Mouse (Mus musculus) hindbrain, embryonic 10.5 days (tissue): ENCODE results near the gene Dusp13. TPM values are rescaled to one million over a fixed set of nuclear protein-coding genes. Genes with fewer than 3 reads are reported as not detected.

Experiments used
- DNase-seq: peaks from one replicate; pipeline ENCODE4 v3.0.0-alpha.2; 2017; ENCODE audit warnings: low spot score
- H3K27ac ChIP-seq: fragments of 300-500 bp; sonication (generic); 2 replicates; pipeline ENCODE4 v1.5.1; 2016; ENCODE audit warnings: mild to moderate bottlenecking, moderate library complexity
- H3K27me3 ChIP-seq: fragments of 300-500 bp; sonication (generic); 2 replicates; pipeline ENCODE4 v1.6.1; 2016; ENCODE audit warnings: mild to moderate bottlenecking; ENCODE audit not compliant: poor library complexity, insufficient read depth, severe bottlenecking
- H3K36me3 ChIP-seq: fragments of 300-500 bp; sonication (generic); 2 replicates; pipeline ENCODE4 v1.6.1; 2016; ENCODE audit warnings: mild to moderate bottlenecking, moderate library complexity
- H3K4me1 ChIP-seq: fragments of 300-500 bp; sonication (generic); replicated peaks from 2 replicates; pipeline ENCODE4 v1.6.1; 2016; ENCODE audit warnings: mild to moderate bottlenecking
- H3K4me3 ChIP-seq: fragments of 300-500 bp; sonication (generic); 2 replicates; pipeline ENCODE4 v1.5.1; 2016; ENCODE audit warnings: mild to moderate bottlenecking, moderate library complexity
- H3K9me3 ChIP-seq: fragments of 300-500 bp; sonication (generic); 2 replicates; pipeline ENCODE4 v1.6.1; 2016; ENCODE audit warnings: mild to moderate bottlenecking, moderate library complexity
- WGBS: fragments of 180-500 bp; shearing (Covaris S2); methylation state at CpG from one replicate; pipeline ENCODE4 v1.1.7; 2016; 5-methylcytosine and 5-hydroxymethylcytosine counted together
- polyA plus RNA-seq: library from polyadenylated mRNA; unstranded; fragments of >200 nt; fragmentation: Nextera tagmentation; extraction: Ambion mirVana; gene quantifications from 2 replicates; pipeline ENCODE4 v1.2.1, GENCODE M21; 2016

The Dusp13 gene
- polyA plus RNA-seq, 1 experiment from 2014 or later: not detected

DNA sequence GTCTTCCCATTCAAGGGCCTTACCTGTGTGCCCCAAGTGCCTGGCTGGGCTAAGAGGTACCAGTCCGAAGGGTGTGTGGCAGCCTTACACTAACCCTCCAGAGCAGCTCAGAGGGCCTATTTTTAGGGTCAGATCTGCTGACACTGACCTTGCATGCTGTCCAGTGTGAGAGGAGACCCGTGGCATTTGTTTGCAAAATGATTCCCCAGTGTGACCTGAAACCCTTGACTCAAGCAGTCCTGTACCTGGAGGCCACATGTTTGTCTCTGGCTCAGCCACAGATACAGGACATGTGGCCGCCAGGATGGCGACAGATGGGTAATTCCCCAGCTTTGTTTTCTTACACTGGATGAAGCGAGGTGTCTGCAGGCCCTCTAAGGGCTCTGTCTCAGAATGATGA is 36.5 kb downstream of the Dusp13 start, which contains the start of gene Dupd1:
Gene Dupd1 (minus strand): TSS at position 91 of the 400 bp plus-strand sequence.
- DNase-seq: no peak
- WGBS: 61% methylated on average over 5 of the region's 5 CpGs
- Histone ChIP-seq H3K27me3 (no peaks in the 10 kb centered on the region), H3K4me1 (peaks cover 10% of the 10 kb centered on the region), H3K4me3 (no peak within 1 kb of the TSS), H3K36me3 (no peaks in the 10 kb centered on the region), H3K27ac (peak within 1 kb of the TSS; percentile 40; the same call in 1 of the 2 replicates), H3K9me3 (no peaks in the 10 kb centered on the region)

DNA sequence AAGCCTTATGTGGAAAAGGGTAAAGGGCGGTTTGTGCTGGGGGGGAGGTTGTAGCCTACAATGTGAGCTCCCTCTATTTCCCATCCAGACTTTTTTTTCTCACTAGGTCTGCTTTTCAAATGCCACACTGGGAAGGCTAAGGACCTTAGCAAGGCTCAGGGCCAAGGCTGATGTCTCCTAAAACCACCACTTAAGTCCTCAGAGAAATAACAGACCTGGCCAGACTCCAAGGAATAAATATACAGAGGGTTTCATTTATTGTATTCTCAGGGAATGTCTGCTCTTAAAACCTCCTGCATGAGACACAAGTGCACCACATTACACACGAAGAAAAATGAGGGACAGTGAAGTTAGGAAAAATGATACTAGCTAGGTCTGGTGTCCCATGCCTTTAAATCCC is 39.8 kb downstream of the Dusp13 start:
- WGBS: 87% methylated on average over 2 of the region's 2 CpGs
- Histone ChIP-seq H3K4me3 (no peak overlapping the region), H3K9me3 (no peaks in the 10 kb centered on the region), H3K27ac (no peak overlapping the region), H3K27me3 (no peaks in the 10 kb centered on the region), H3K4me1 (peaks cover 22% of the 10 kb centered on the region), H3K36me3 (no peaks in the 10 kb centered on the region)
- DNase-seq: no peak

DNA sequence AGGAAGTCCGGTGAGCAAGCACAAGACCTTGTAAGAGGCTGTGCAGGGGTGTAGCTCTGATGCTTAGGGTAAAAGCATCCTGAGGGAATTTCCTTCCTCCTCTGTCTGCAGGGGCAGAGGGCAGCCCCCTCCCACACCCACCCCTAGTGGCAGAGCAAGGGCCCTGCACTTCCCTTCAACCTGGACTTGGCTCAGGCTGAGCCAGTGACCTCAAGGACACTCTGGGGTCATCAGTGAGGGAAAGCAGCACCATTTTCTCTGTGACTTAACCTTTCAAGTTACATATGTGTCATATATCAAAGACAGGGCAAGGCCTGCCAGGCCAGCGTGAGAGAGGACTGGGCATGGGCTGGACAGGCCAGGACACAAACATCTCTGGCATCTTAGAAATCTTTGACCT is 41.4 kb downstream of the Dusp13 start:
- Histone ChIP-seq H3K36me3 (no peaks in the 10 kb centered on the region), H3K27ac (peak overlapping the region; percentile 46), H3K9me3 (no peaks in the 10 kb centered on the region), H3K27me3 (no peaks in the 10 kb centered on the region), H3K4me3 (no peak overlapping the region), H3K4me1 (peaks cover 19% of the 10 kb centered on the region)
- DNase-seq: no peak
- WGBS: 55% methylated on average over 2 of the region's 2 CpGs

DNA sequence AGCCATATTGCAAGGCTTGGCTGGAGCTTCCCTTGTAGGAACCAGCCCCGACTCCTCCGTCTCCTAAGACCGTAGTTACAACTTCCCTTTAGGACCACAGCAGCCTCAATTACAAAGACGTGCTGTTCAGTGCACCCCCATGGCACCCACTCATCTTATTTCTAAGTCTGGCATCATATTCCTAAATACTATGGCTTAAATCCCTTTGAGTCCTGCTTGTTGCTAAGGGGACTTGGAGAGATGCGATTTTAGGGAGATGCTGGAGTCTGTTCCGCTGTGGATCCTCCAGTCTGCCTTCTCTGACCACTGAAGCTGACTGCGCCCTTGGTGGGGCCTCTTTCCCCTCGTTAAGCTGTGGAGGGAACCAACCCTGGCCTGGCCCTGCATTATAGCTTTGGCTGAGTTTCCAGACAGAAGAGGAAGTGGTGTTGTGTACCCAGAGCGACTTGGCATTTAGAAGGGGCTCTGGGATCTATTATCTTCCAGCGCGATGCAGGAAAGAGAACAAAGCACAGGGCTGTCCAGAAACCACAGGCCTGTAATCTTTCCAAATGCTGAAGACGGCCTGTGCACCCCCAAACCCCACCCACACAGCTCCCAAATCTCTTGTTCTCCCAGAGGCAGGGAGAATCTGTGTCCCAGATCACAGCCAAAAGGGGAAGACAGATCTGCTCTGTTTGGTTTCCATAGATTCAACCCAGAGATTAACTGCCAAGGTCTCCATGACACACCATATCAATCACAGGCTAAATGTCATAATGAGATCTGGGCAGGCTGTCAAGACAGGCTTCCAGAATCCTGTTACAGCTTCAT is 44.0 kb downstream of the Dusp13 start:
- no peak for DNase-seq
- Histone ChIP-seq H3K36me3 (no peaks in the 10 kb centered on the region), H3K4me1 (peaks cover 16% of the 10 kb centered on the region), H3K9me3 (no peaks in the 10 kb centered on the region), H3K4me3 (no peak overlapping the region), H3K27me3 (no peaks in the 10 kb centered on the region), H3K27ac (peak overlapping the region; percentile 59)
- 66% methylated on average over 12 of the region's 12 CpGs for WGBS

DNA sequence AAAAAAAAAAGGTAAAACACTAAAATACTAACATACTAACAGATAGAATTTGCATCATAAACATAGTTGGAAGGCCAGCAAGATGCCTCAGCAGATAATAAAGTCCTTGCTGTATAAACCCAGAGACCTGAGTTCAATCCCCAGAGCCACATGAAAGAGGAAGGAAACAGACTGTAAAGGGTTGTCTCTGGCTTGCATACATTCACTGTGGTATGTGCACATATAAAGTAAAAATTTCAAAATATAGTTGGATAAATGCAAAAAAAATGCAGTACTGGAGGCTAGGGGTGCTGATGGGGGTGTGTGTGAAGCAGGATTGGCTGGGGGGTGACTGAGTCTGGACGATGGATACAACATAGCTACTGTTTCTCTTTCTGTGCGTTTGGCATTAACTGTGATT is 45.5 kb downstream of the Dusp13 start:
- Histone ChIP-seq H3K4me3 (no peak overlapping the region), H3K4me1 (peaks cover 14% of the 10 kb centered on the region), H3K9me3 (no peaks in the 10 kb centered on the region), H3K27me3 (no peaks in the 10 kb centered on the region), H3K27ac (no peak overlapping the region), H3K36me3 (no peaks in the 10 kb centered on the region)
- 90% methylated on average over 2 of the region's 2 CpGs for WGBS
- DNase-seq: no peak

DNA sequence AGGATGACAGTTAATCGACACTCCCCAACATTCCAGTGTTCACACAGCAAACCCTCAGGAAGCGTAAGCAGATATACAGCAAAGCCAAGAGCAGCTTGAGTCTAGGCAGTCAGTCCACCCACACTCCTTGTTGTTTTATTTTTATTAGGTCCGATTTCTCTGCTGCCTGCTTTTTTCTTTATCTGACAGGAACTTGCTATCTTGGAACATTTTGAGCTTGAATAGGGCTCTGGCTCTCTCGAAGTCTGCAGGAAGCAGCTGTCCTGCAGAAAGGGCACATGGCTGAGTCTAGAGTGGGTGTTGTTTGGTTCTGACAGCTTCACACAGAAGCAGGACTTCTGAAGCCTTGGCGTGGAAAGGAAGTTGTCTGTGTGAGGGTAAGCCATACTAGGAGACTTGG is 47.7 kb downstream of the Dusp13 start:
- no peak overlapping the region for H3K4me3 ChIP-seq
- 81% methylated on average over 5 of the region's 5 CpGs for WGBS

DNA sequence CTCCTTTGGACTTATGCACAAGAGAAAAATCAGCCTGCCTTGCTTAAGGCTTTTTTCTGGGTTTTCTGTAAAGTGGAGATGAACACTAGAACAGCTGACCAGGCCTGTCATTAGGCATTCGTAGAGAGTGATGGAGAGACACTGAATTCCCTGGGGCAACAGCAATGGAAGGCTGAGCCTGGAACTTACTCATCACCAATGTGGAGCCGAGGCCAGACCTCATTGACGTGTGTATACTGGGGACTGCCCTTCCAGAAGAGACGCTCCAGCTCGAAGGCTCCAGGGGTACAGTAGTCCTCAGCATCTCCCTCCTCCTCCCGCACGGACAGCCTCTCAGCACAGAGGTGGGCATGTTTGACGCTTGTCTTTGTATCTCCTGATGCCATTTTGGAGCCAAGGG is 48.3 kb downstream of the Dusp13 start:
- peaks cover 14% of the 10 kb centered on the region for H3K4me1 ChIP-seq
- DNase-seq: no peak
- no peaks in the 10 kb centered on the region for H3K27me3 ChIP-seq
- no peak overlapping the region for H3K4me3 ChIP-seq
- WGBS: 90% methylated on average over 8 of the region's 8 CpGs
- no peaks in the 10 kb centered on the region for H3K9me3 ChIP-seq
- no peaks in the 10 kb centered on the region for H3K36me3 ChIP-seq
- no peak overlapping the region for H3K27ac ChIP-seq

More for the DNA sequence above, 47.7 kb downstream of the Dusp13 start:
- no peaks in the 10 kb centered on the region for H3K9me3 ChIP-seq
- H3K4me1 ChIP-seq: peaks cover 14% of the 10 kb centered on the region
- no peaks in the 10 kb centered on the region for H3K27me3 ChIP-seq
- no peak overlapping the region for H3K27ac ChIP-seq
- H3K36me3 ChIP-seq: no peaks in the 10 kb centered on the region
- no peak for DNase-seq

DNA sequence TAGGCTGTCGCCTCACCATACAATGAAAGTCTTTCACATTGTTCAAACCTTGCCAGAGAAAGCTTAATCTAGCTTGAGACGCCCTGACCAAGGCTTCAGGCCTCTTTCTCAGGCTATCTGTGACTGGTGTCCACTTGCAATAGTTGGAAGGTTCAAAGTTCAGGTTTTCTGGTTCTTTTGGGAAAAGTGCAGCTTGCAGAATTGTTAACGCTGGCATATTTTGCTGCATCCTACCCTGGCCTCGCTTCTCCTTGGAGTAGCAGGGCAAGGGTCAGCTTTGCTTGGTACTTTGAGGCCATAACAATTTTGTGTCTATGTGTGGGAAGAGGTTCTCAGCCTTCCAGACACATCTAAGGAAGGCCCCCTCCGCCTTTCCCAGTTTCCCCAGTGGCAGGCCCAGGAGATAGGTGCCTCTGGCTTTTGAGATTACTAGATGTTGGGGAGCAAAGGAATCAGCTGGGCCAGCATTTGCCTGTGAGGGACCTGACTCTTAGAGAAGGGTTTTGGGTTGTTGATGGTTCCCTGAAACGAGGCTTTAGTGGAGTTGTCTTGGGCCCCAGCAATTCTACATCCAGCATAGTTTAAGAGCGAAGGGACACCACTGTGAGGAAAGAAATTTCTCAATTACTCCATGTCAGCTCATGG is 54.7 kb downstream of the Dusp13 start:
- Histone ChIP-seq H3K4me1 (peaks cover 3% of the 10 kb centered on the region; the same call in 1 of the 2 replicates), H3K9me3 (peaks cover 4% of the 10 kb centered on the region; the same call in 1 of the 2 replicates), H3K4me3 (no peak overlapping the region), H3K27me3 (no peaks in the 10 kb centered on the region), H3K27ac (no peak overlapping the region), H3K36me3 (no peaks in the 10 kb centered on the region)
- 82% methylated on average over 7 of the region's 7 CpGs for WGBS
- no peak for DNase-seq

DNA sequence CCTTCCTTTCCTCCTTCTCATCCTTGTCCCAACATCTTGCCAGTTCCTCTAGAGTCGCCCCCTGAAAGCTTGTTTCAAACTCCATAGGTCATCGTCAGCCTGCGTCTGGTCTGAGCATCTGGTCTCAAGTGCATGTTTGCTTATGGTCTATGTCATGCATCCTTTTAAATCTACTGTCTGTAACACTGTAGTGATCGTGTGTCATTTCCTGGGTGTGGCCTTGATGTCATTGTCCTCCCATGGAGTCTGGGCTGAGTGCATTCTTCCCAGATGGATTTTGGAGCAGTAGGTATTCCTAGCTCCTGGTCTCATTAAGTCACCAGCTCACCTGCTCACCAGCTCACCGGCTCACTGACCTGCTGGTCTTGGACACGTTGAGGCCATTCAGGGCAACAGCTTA is 56.0 kb downstream of the Dusp13 start:
- Histone ChIP-seq H3K9me3 (peaks cover 4% of the 10 kb centered on the region; the same call in 1 of the 2 replicates), H3K27me3 (no peaks in the 10 kb centered on the region), H3K27ac (no peak overlapping the region), H3K4me1 (peaks cover 3% of the 10 kb centered on the region; the same call in 1 of the 2 replicates), H3K36me3 (no peaks in the 10 kb centered on the region), H3K4me3 (no peak overlapping the region)
- 85% methylated on average over 6 of the region's 6 CpGs for WGBS
- no peak for DNase-seq

DNA sequence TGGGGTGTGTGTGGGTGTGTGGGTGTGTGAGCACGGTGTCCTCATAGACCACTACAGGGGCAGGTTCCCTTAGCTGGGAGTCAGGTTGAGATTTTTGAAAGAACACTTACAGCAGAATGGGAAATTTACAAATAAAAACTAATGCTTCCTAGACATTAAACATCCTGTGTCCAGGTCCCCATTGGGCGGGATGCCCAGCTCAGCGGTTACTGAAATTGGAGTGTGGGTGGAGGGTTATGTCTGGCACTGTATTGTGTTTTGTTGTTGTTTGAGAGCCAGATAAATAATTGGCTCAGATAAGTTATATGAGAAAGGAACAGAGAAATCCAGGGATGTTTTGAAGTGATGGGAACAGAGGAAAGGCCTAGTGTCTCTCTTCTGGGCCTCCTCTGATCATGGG is 59.9 kb downstream of the Dusp13 start:
- peaks cover 10% of the 10 kb centered on the region for H3K4me1 ChIP-seq
- H3K27ac ChIP-seq: no peak overlapping the region
- peaks cover 23% of the 10 kb centered on the region for H3K27me3 ChIP-seq
- H3K4me3 ChIP-seq: no peak overlapping the region
- H3K36me3 ChIP-seq: no peaks in the 10 kb centered on the region
- 92% methylated on average over 3 of the region's 3 CpGs for WGBS
- DNase-seq: no peak
- H3K9me3 ChIP-seq: peaks cover 9% of the 10 kb centered on the region; the same call in 1 of the 2 replicates

DNA sequence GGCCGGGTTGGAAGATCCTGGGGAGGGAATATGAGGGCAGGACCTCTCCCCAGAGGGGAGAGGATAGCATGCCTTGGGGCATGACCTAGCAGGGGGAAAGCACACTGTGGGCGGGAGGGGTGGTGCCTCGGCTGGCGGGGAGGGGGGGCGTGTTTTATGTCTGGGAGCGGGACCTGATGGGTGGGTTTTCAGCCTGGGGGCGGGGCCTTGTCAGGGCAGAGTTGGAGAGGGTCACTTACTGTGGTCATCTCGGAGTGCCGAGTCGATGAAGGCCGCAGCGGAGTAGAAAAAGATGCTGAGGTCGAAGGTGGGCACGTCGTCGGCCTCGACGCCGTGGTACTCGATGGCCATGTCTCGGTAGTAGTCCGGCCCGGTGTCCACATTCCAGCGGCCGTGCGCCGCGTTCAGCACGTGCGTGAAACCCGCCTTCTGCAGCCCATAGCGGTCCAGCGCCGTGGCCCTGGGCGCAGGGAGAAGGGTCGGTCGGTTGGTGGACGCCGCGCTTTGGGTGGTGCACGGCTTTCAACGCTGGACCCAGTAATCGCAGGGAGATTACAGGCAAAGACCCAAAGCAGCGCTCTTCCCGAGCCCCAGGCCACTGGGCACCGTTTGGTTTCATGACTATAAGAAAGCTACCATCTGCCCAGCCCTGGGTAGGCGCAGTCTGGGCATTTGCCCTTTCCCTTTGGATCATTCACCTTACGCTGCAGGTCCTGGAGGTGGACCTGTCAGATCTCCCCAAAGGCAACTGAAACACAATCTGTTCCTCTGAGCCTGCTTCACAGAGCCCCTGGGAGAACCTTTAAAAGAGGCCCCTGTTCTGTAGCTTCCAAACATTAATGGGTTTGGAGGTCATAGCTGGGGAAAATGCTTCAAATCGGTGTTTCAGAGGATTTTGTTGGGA is 64.4 kb downstream of the Dusp13 start:
- Histone ChIP-seq H3K36me3 (no peaks in the 10 kb centered on the region), H3K27ac (peak overlapping the region; percentile 69), H3K4me1 (peaks cover 50% of the 10 kb centered on the region), H3K27me3 (peaks cover 38% of the 10 kb centered on the region), H3K4me3 (peak overlapping the region; percentile 52), H3K9me3 (0 out of 2 replicates have a peak, but pooled peaks cover 5% of the 10 kb centered on the region)
- WGBS: 11% methylated on average over 49 of the region's 49 CpGs
- DNase-seq: peak; percentile 73

DNA sequence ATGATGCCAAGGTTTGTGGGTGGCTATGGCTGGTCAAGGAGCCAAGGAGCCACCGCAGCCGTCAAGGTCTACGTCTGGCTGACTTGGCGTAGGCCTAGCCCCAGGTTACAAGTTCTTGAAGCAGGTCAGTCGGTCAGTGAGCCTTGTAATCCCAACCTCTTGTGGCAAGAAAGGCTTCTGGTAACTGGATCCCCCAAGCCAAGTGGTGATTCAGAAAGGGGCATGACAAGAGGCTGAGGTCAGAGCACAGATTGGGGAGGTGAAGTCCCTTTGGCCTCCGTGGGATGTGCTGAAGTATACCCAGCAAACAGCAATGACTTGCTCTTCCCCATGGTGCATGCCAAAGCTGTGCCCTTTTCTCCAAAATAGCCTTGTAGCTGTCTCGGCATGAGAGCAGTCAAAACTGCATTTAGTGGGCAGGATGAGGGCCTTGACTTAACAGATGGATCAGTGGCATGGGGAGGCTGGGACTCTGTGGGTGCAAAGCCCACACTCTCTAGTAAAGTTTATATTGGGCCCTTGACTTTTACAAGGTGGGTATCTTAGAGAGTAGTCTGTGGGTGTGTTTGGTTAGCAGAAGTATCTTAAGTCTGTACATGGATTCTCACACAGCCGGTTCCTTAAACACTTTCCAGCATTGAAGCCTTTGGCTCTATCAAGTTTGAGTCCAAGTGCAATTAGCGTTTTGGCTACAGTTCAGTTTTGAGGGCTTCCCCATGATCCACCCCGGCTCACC is 65.4 kb downstream of the Dusp13 start:
- H3K4me1 ChIP-seq: peaks cover 57% of the 10 kb centered on the region
- H3K27ac ChIP-seq: 0 out of 2 replicates have a peak overlapping the region, but pooled peaks have one; percentile 69
- 80% methylated on average over 10 of the region's 10 CpGs for WGBS

More for the DNA sequence above, 65.4 kb downstream of the Dusp13 start:
- Histone ChIP-seq H3K27me3 (peaks cover 38% of the 10 kb centered on the region), H3K4me3 (no peak overlapping the region), H3K9me3 (0 out of 2 replicates have a peak, but pooled peaks cover 5% of the 10 kb centered on the region), H3K36me3 (no peaks in the 10 kb centered on the region)
- no peak for DNase-seq
